Mouse (Mus musculus): ENCODE results near the gene Olfr1418. TPM values are rescaled to one million over a fixed set of nuclear protein-coding genes. Genes with fewer than 3 reads are reported as not detected.

Gene Olfr1418
- total RNA-seq, 2 experiments from 2014 or later: not detected

- DNase-seq: no peak
Measured at GRCm38 (mm10) chr19:11810003-11810758, 50.7 kb downstream of the Olfr1418 start.

DNA sequence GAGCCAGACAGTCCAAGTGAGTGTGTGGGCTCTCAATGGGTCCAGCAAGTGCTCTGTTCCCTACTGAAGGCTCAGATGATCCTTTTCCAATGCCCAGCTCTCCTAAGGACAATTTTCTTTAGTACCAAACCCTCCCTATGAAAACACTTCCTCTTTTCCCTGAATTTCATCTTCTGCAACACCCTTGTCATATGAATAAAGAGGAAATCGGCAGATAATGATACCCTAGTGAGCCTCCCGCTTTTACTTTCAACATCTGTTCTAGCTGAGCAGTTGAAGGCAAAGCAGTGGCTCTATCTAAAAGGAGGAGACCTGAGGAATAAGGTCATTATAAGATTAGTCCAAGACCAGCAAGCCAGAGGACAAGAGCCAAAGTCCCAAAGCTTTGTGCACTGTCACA, 52.4 kb downstream of the Olfr1418 start:
- no peak for DNase-seq

- DNase-seq: no peak
Measured at GRCm38 (mm10) chr19:11807822-11808221, 53.0 kb downstream of the Olfr1418 start.

- no peak for DNase-seq
Measured at GRCm38 (mm10) chr19:11807251-11807650, 53.6 kb downstream of the Olfr1418 start.

DNA sequence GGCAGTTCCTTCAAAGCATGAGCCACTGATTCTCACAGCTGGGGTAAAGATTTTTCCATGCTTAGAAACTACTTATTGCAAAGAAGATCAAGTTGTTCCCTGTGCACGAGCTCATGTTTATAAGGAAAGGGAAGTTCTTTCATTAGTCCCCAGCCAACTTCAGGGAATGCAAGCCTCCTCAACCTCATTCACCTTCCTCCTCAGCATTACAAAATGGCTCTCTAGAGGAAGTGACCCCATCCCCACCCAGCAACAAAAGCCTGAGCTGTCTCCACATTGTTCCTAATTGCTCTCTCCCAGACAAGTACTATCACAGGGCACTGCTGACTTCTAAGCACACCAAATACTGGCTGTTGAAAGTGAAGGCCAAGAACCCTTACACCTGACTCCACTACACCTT, 56.4 kb downstream of the Olfr1418 start:
- DNase-seq: no peak

Other genes with a start within 250 kb of the Olfr1418 start
- under 1 TPM; 0.12 to 0.29 TPM for gene Ms4a2, start 237.3 kb downstream of the Olfr1418 start, total RNA-seq (2021)
- gene Ms4a3, start 220.2 kb downstream of the Olfr1418 start, total RNA-seq (2021): under 1 TPM in 1 of 2 experiments, not detected in 1; 0.27 TPM
- gene Oosp2, start 200.5 kb downstream of the Olfr1418 start, total RNA-seq (2021): not detected
- gene Oosp1, start 169.9 kb downstream of the Olfr1418 start, total RNA-seq (2021): not detected
- gene Oosp3, start 164.0 kb downstream of the Olfr1418 start, total RNA-seq (2021): not detected
- not detected for gene Gif, start 113.5 kb downstream of the Olfr1418 start, total RNA-seq (2021)
- gene Mrpl16, start 90.7 kb downstream of the Olfr1418 start, total RNA-seq (2021): 10 to 100 TPM; 37.4 to 46.0 TPM
- 1 to 10 TPM; 2.0 to 2.4 TPM for gene Stx3, start 41.7 kb downstream of the Olfr1418 start, total RNA-seq (2021)
- not detected for gene Olfr1417, start 21.8 kb downstream of the Olfr1418 start, total RNA-seq (2021)
- not detected for gene Olfr1419, start 14.0 kb upstream of the Olfr1418 start, total RNA-seq (2021)
- not detected for gene Olfr1420, start 25.5 kb upstream of the Olfr1418 start, total RNA-seq (2021)
- 10 to 100 TPM; 25.1 to 28.3 TPM for gene Patl1, start 51.3 kb upstream of the Olfr1418 start, total RNA-seq (2021)
- gene Osbp, start 104.9 kb upstream of the Olfr1418 start, total RNA-seq (2021): 10 to 100 TPM; 77.5 to 77.9 TPM
- gene Olfr1423, start 180.3 kb upstream of the Olfr1418 start, total RNA-seq (2021): not detected
- gene Olfr1424, start 201.6 kb upstream of the Olfr1418 start, total RNA-seq (2021): not detected
- gene Olfr1425, start 216.7 kb upstream of the Olfr1418 start, total RNA-seq (2021): not detected
- not detected for gene Olfr1426, start 230.9 kb upstream of the Olfr1418 start, total RNA-seq (2021)
- not detected for gene Olfr1427, start 242.3 kb upstream of the Olfr1418 start, total RNA-seq (2021)